Comparison of ENCODE assay signal across 8 mouse cellular contexts in the genomic region with DNA sequence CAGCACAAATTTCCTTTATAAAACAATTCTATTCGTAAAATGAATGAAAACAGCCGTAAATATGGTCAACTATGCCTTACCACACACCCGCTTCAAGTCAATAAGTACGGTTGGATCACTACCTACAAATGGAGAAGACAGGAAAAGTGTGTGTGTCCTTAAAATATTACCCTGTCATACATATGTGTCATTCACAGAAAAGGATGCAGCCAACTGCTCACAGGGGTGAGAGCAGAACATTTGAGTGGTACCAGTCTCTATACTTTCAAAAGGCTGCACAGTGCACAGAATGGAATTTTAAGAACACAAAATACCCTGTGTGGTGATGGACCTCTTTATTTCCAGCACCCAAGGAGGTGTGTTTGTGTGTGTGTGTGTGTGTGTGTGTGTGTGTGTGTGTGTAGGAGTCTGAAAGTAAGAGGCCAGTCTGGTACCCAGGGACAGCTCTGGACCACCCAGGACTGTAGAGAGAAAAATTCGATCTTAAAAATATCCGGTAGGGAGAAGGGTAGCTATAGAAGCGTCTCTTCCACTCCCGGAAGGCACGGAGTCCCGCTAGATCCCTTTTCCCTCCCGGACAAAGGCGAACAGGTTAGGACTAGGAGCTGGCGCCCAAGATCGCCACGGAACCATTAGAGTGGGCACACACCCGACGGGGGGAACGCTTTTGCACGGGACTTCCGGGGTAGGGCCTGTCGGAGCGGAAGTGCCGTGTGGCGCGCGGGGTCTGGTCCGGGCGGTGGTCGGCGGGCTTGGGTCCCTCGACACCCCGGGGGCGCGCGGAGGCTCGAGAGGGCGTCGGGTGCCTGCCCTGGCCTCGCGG. TPM values are rescaled to one million over a fixed set of nuclear protein-coding genes. Genes with fewer than 3 reads are reported as not detected.
A peak's percentile ranks its signal among the peaks of the same experiment; 100 is the strongest.
DNase-seq lines count a peak whose midpoint lies in the region; ATAC-seq and TF ChIP-seq lines count a peak whose summit lies in the region.

A gene (plus strand): TSS at position 695 of the 823 bp plus-strand sequence.

- 9% methylated on average over 36 of the region's 40 CpGs for WGBS in heart, embryonic 11.5 days (ENCODE audit: insufficient replicate concordance)
- 9% methylated on average over 32 of the region's 40 CpGs for WGBS in kidney, embryonic 16.5 days
- 9% methylated on average over 40 of the region's 40 CpGs for WGBS in liver, adult 2 months

- H3K36me3 ChIP-seq in heart, embryonic 11.5 days (ENCODE audit: control insufficient read depth, insufficient read depth, low read length): peaks cover 5% of the 10 kb centered on the region; the same call in 1 of the 2 replicates
- peaks cover 11% of the 10 kb centered on the region for H3K36me3 ChIP-seq in kidney, embryonic 16.5 days (ENCODE audit: insufficient read depth, low read length)
- peaks cover 9% of the 10 kb centered on the region; the same call in 1 of the 2 replicates for H3K36me3 ChIP-seq in liver, adult 2 months (ENCODE audit: control insufficient read depth, insufficient read depth, low read length)
- H3K36me3 ChIP-seq in myocyte (ENCODE audit: control insufficient read depth, insufficient read depth): peaks cover 15% of the 10 kb centered on the region
- peaks cover 7% of the 10 kb centered on the region; the same call in 1 of the 2 replicates for H3K36me3 ChIP-seq in splenic B cell, adult 2 months (ENCODE audit: control insufficient read depth, insufficient read depth, low read length, poor library complexity, severe bottlenecking)

- H3K27ac ChIP-seq in heart, embryonic 11.5 days (ENCODE audit: low read depth, low read length): peak within 1 kb of the TSS; percentile 72
- H3K27ac ChIP-seq in kidney, embryonic 16.5 days (ENCODE audit: low read length): peak within 1 kb of the TSS; percentile 83
- peak within 1 kb of the TSS; percentile 52; the same call in 1 of the 2 replicates for H3K27ac ChIP-seq in liver, adult 2 months (replicated peaks; ENCODE audit: insufficient read depth, low read depth, low read length)

- H3ac ChIP-seq in myocyte (ENCODE audit: control insufficient read depth, insufficient read length): peak within 1 kb of the TSS; percentile 53

- 0 out of 2 replicates have a peak, but pooled peaks cover 4% of the 10 kb centered on the region for H3K79me2 ChIP-seq in liver, adult 2 months (ENCODE audit: control insufficient read depth, insufficient read depth, low read length)
- H3K79me2 ChIP-seq in myocyte (ENCODE audit: control insufficient read depth, insufficient read depth): peaks cover 28% of the 10 kb centered on the region

- peak within 1 kb of the TSS; percentile 87 for H3K9ac ChIP-seq in heart, embryonic 11.5 days (ENCODE audit: low read depth, low read length)
- peak within 1 kb of the TSS; percentile 93 for H3K9ac ChIP-seq in kidney, embryonic 16.5 days (replicated peaks; ENCODE audit: low read length)
- H3K9ac ChIP-seq in liver, adult 2 months (ENCODE audit: low read depth, low read length): peak within 1 kb of the TSS; percentile 98

- peak; percentile 89 for ATAC-seq in erythroblast, adult 5-6 weeks (replicated peaks; ENCODE audit: low FRiP score, poor library complexity, severe bottlenecking)
- ATAC-seq in heart, embryonic 11.5 days (replicated peaks; ENCODE audit: insufficient number of reproducible peaks, low FRiP score, low TSS enrichment): peak; percentile 90
- ATAC-seq in kidney, embryonic 16.5 days (ENCODE audit: low FRiP score, low TSS enrichment): peak; percentile 97

- DNase-seq in B cell, adult 2 months: peak; percentile 93 to 94
- DNase-seq in brain, adult 2 months (ENCODE audit: low read depth, low spot score): peak; percentile 94
- DNase-seq in liver, adult 2 months (ENCODE audit: extremely low read depth, low read depth, low spot score): peak; percentile 68
- DNase-seq in splenic B cell, adult 2 months (ENCODE audit: low read depth, low spot score): peak; percentile 85

- H3K9me3 ChIP-seq in heart, embryonic 11.5 days (replicated peaks; ENCODE audit: control insufficient read depth, low read length): no peaks in the 10 kb centered on the region
- H3K9me3 ChIP-seq in kidney, embryonic 16.5 days (ENCODE audit: low read length): no peaks in the 10 kb centered on the region

- peaks cover 8% of the 10 kb centered on the region for H3K4me1 ChIP-seq in heart, embryonic 11.5 days (ENCODE audit: control insufficient read depth, insufficient read depth, low read length)
- H3K4me1 ChIP-seq in kidney, embryonic 16.5 days (ENCODE audit: insufficient read depth, low read length): peaks cover 17% of the 10 kb centered on the region
- peaks cover 2% of the 10 kb centered on the region; the same call in 1 of the 2 replicates for H3K4me1 ChIP-seq in liver, adult 2 months (ENCODE audit: control insufficient read depth, insufficient read depth, low read length)

- H3K4me2 ChIP-seq in heart, embryonic 11.5 days: peak within 1 kb of the TSS; percentile 88
- H3K4me2 ChIP-seq in kidney, embryonic 16.5 days (replicated peaks; ENCODE audit: low read depth, low read length): peak within 1 kb of the TSS; percentile 70
- peak within 1 kb of the TSS; percentile 91 for H3K4me2 ChIP-seq in myocyte (ENCODE audit: low read depth)

- TF ChIP-seq CTCF in liver, adult 2 months (IDR thresholded peaks at IDR 0.05; ENCODE audit: low read depth, low read length): no peak

- TF ChIP-seq POLR2A in liver, adult 2 months (IDR thresholded peaks at IDR 0.05; ENCODE audit: extremely low read depth, insufficient read depth, low read length): peak; percentile 37; the same call in 1 of the 2 replicates
- peak; percentile 89 for TF ChIP-seq POLR2A in myocyte (IDR thresholded peaks at IDR 0.05; ENCODE audit: insufficient read length, low read depth)

- H3K4me3 ChIP-seq in heart, embryonic 11.5 days (ENCODE audit: low read depth, low read length): peak within 1 kb of the TSS; percentile 81
- peak within 1 kb of the TSS; percentile 76 for H3K4me3 ChIP-seq in kidney, embryonic 16.5 days (ENCODE audit: low read length)
- H3K4me3 ChIP-seq in liver, adult 2 months (ENCODE audit: insufficient read depth, low read depth, low read length): peak within 1 kb of the TSS; percentile 93
- H3K4me3 ChIP-seq in myocyte: peak within 1 kb of the TSS; percentile 84

- no peaks in the 10 kb centered on the region for H3K27me3 ChIP-seq in heart, embryonic 11.5 days (ENCODE audit: control insufficient read depth, insufficient read depth, low read length)
- no peaks in the 10 kb centered on the region for H3K27me3 ChIP-seq in kidney, embryonic 16.5 days (ENCODE audit: insufficient read depth, low read length)
- H3K27me3 ChIP-seq in liver, adult 2 months (ENCODE audit: control insufficient read depth, insufficient read depth, low read length): no peaks in the 10 kb centered on the region
- H3K27me3 ChIP-seq in myocyte (ENCODE audit: control insufficient read depth, insufficient read depth, insufficient read length): no peaks in the 10 kb centered on the region
- H3K27me3 ChIP-seq in splenic B cell, adult 2 months (ENCODE audit: control insufficient read depth, insufficient read depth, low read length, poor library complexity, severe bottlenecking): no peaks in the 10 kb centered on the region

TF ChIP-seq in myocyte, 11 proteins besides CTCF, POLR2A, EP300 and RAD21:
- TF ChIP-seq TCF3 (IDR thresholded peaks at IDR 0.05; ENCODE audit: insufficient read length, low read depth) (no peak), TCF12 (IDR thresholded peaks at IDR 0.05; ENCODE audit: insufficient read depth, poor library complexity, severe bottlenecking) (no peak), CEBPB (IDR thresholded peaks at IDR 0.05; ENCODE audit: insufficient read depth, poor library complexity, severe bottlenecking) (no peak), SRF (IDR thresholded peaks at IDR 0.05; ENCODE audit: control insufficient read depth, insufficient read length, low read depth) (peak; percentile 8), E2F4 (IDR thresholded peaks at IDR 0.05; ENCODE audit: insufficient read depth) (peak; percentile 8), POLR2AphosphoS2 (IDR thresholded peaks at IDR 0.05; ENCODE audit: insufficient read length, low read depth) (peak; percentile 50), REST (IDR thresholded peaks at IDR 0.05; ENCODE audit: insufficient read depth, insufficient read length) (no peak), MAX (IDR thresholded peaks at IDR 0.05; ENCODE audit: low read depth) (no peak), MYOD1 (IDR thresholded peaks at IDR 0.05; ENCODE audit: control insufficient read depth in 1 of 3, insufficient read length in 2 of 3, low read depth in 2 of 3) (peak in 2 of 3 experiments; percentile 5 to 41), USF1 (IDR thresholded peaks at IDR 0.05; ENCODE audit: low read depth) (peak; percentile 28), MYOG (IDR thresholded peaks at IDR 0.05; ENCODE audit: control insufficient read depth in 1 of 3, insufficient read depth in 1 of 3, insufficient read length in 2 of 3, low read depth in 2 of 3) (peak in 2 of 3 experiments; percentile 40 to 67)

RNA-seq across cellular contexts. Expression of the gene that starts here (rescaled TPM):
- total RNA-seq in erythroblast, adult 5-6 weeks (2015; ENCODE audit: low replicate concordance): 25.0 and 26.8 TPM in 2 replicates
- 12.3 and 16.0 TPM in 2 replicates for total RNA-seq in erythroblast, adult 5-6 weeks (2017; ENCODE audit: low replicate concordance)
- 154 and 160 TPM in 2 replicates for polyA plus RNA-seq in heart, embryonic 11.5 days (2014; fragmentation: Nextera tagmentation; extraction: Ambion mirVana)
- 180 and 181 TPM in 2 replicates for polyA plus RNA-seq in kidney, embryonic 16.5 days (2015; fragmentation: Nextera tagmentation; extraction: Ambion mirVana)
- total RNA-seq in liver, adult 2 months (2014; rRNA removed): 27.8 and 28.3 TPM in 2 replicates
- 12.2 and 13.5 TPM in 2 replicates for polyA plus RNA-seq in liver, adult 2 months (2012; rRNA removed)
- 51.5 TPM for polyA plus RNA-seq in myocyte (2012; fragmentation: generic; extraction: Trizol)

Comparison
In these comparisons a context has a peak if more than half of its experiments do, and no peak if none do; other contexts are left out.
1. Peak in every context shown above with its lines: DNase-seq, ATAC-seq, H3K4me3 ChIP-seq and H3K27ac ChIP-seq.